Mouse (Mus musculus) small intestine, adult 2 months (tissue): ENCODE data around the gene Cdh22. TPM values are rescaled to one million over a fixed set of nuclear protein-coding genes. Genes with fewer than 3 reads are reported as not detected.

Experiments
- H3K27ac ChIP-seq: fragments of 200-500 bp; 2 replicates; pipeline ENCODE4 v1.5.1; 2012; ENCODE audit warnings: low read depth, low read length, control low read depth, inconsistent platforms; ENCODE audit not compliant: insufficient read depth
- H3K27me3 ChIP-seq: fragments of 200-500 bp; 2 replicates; pipeline ENCODE4 v1.6.1; 2012; ENCODE audit warnings: mild to moderate bottlenecking, moderate library complexity, low read length, inconsistent platforms; ENCODE audit not compliant: control insufficient read depth, insufficient read depth
- H3K36me3 ChIP-seq: fragments of 200-500 bp; 2 replicates; pipeline ENCODE4 v1.6.1; 2012; ENCODE audit warnings: mild to moderate bottlenecking, low read length, control low read depth, inconsistent platforms; ENCODE audit not compliant: control insufficient read depth, insufficient read depth
- H3K4me1 ChIP-seq: fragments of 200-500 bp; 2 replicates; pipeline ENCODE4 v1.6.1; 2012; ENCODE audit warnings: low read length, inconsistent platforms, mixed read lengths; ENCODE audit not compliant: control insufficient read depth, insufficient read depth, insufficient read length
- H3K4me3 ChIP-seq: fragments of 200-500 bp; 2 replicates; pipeline ENCODE4 v1.5.1; 2012; ENCODE audit warnings: low read depth, mild to moderate bottlenecking, control low read depth, inconsistent platforms, low read length, moderate library complexity
- CTCF ChIP-seq: fragments of 200-500 bp; IDR thresholded peaks from 2 replicates; pipeline ENCODE4 v1.5.1; 2012; ENCODE audit warnings: low read depth, mild to moderate bottlenecking, control low read depth, inconsistent platforms, low read length, moderate library complexity, mixed read lengths; ENCODE audit not compliant: insufficient replicate concordance, insufficient read length; ENCODE audit errors: extremely low read depth
- POLR2A ChIP-seq: fragments of 200-500 bp; IDR thresholded peaks from 2 replicates; pipeline ENCODE4 v1.6.1; 2012; ENCODE audit warnings: low read depth, mild to moderate bottlenecking, control low read depth, inconsistent platforms, low read length, moderate library complexity
- WGBS: fragments of 180-500 bp; shearing (Covaris S2); methylation state at CpG from one replicate; pipeline ENCODE4 v1.1.7; 2018; 5-methylcytosine and 5-hydroxymethylcytosine counted together
- polyA plus RNA-seq: library from polyadenylated mRNA; depleted of rRNA; stranded (reverse); fragments of >200 nt; gene quantifications from 2 replicates; pipeline ENCODE4 v1.2.3, GENCODE M21; 2012

Gene Cdh22
- polyA plus RNA-seq, 1 experiment: 0.42 TPM

GRCm38 (mm10) chr2:165259859-165260258 is 25.2 kb upstream of the Cdh22 start:
- Histone ChIP-seq H3K36me3 (no peaks in the 10 kb centered on the region), H3K27me3 (no peaks in the 10 kb centered on the region; the same call in 1 of the 2 replicates), H3K4me1 (no peaks in the 10 kb centered on the region), H3K4me3 (no peak overlapping the region), H3K27ac (no peak overlapping the region)
- no peak for TF ChIP-seq CTCF
- no peak for TF ChIP-seq POLR2A
- 78% methylated on average over 8 of the region's 8 CpGs for WGBS

- Histone ChIP-seq H3K27ac (no peak overlapping the region), H3K4me3 (no peak overlapping the region), H3K27me3 (no peaks in the 10 kb centered on the region; the same call in 1 of the 2 replicates), H3K4me1 (no peaks in the 10 kb centered on the region), H3K36me3 (no peaks in the 10 kb centered on the region)
- 53% methylated on average over 6 of the region's 6 CpGs for WGBS
- TF ChIP-seq CTCF (no peak), POLR2A (no peak)
These were observed 23.7 kb upstream of the Cdh22 start for GRCm38 (mm10) chr2:165258321-165258720.

DNA sequence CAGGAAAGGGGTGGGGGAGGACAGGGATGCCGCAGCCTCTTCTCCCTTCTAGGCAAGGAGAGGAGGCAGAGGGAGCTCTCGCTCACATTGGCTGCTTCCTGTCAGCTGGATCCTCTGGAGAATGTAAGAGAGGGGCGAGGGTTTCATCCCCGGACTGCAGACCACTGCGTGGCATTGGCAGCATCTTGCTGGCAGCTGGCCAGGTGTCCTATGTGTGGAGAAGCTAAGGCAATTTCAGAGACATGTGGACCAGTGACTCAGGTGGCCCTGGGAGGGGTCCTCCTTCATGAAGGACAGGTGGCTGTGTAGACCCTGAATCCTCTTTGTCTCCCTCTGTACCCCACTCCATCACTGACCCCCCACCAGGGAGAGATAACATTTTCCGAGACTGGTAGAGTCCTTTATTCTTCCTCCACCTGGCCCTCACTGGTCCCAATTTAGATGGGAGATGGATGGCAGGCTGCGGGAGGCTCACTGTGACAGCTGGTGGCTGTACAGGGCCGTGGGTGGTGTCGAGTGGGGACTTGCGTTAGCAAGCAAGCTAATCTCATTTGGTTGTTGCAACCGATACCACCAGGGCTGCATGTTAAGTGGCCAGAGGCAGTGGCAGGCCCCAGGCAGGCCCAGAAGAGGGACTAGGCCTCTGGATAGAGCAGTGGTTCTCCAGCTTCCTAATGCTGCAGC is 22.6 kb upstream of the Cdh22 start:
- H3K4me3 ChIP-seq: no peak overlapping the region
- H3K27me3 ChIP-seq: no peaks in the 10 kb centered on the region; the same call in 1 of the 2 replicates
- no peaks in the 10 kb centered on the region for H3K4me1 ChIP-seq
- no peak overlapping the region for H3K27ac ChIP-seq
- WGBS: 49% methylated on average over 11 of the region's 11 CpGs
- TF ChIP-seq CTCF (no peak), POLR2A (no peak)
- H3K36me3 ChIP-seq: no peaks in the 10 kb centered on the region

DNA sequence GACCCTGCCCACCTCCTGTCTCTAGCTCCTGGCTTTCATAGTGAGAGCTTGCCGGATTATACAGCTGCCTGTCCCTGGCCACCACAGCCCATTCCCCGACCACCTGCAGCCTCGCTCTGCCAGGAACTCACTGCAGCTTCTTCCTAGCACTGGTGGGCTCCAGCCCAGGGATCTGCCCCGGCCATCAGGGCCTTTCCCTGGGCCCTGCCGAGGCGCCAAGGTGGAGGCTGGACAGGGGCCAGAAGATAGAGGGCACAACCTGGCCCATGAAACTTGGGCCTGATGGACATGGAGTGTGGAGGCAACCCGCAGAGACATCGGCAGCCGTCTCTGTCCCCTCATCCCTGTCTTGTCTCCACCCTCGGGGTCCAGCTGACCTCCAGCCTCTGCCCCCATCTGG is 21.6 kb upstream of the Cdh22 start:
- no peaks in the 10 kb centered on the region for H3K36me3 ChIP-seq
- no peak overlapping the region for H3K4me3 ChIP-seq
- H3K27ac ChIP-seq: no peak overlapping the region
- 65% methylated on average over 10 of the region's 10 CpGs for WGBS
- H3K27me3 ChIP-seq: no peaks in the 10 kb centered on the region; the same call in 1 of the 2 replicates
- H3K4me1 ChIP-seq: no peaks in the 10 kb centered on the region
- no peak for TF ChIP-seq CTCF
- no peak for TF ChIP-seq POLR2A

GRCm38 (mm10) chr2:165253867-165254266 is 19.2 kb upstream of the Cdh22 start:
- H3K4me1 ChIP-seq: no peaks in the 10 kb centered on the region
- H3K36me3 ChIP-seq: no peaks in the 10 kb centered on the region
- 24% methylated on average over 10 of the region's 10 CpGs for WGBS
- H3K27ac ChIP-seq: no peak overlapping the region
- no peak overlapping the region for H3K4me3 ChIP-seq
- TF ChIP-seq CTCF (no peak), POLR2A (no peak)
- H3K27me3 ChIP-seq: no peaks in the 10 kb centered on the region; the same call in 1 of the 2 replicates

- TF ChIP-seq POLR2A (no peak), CTCF (no peak)
- Histone ChIP-seq H3K36me3 (no peaks in the 10 kb centered on the region), H3K27me3 (no peaks in the 10 kb centered on the region; the same call in 1 of the 2 replicates), H3K27ac (no peak overlapping the region), H3K4me1 (no peaks in the 10 kb centered on the region), H3K4me3 (no peak overlapping the region)
- WGBS: 71% methylated on average over 8 of the region's 8 CpGs
These were observed 18.6 kb upstream of the Cdh22 start for GRCm38 (mm10) chr2:165253269-165253668.

DNA sequence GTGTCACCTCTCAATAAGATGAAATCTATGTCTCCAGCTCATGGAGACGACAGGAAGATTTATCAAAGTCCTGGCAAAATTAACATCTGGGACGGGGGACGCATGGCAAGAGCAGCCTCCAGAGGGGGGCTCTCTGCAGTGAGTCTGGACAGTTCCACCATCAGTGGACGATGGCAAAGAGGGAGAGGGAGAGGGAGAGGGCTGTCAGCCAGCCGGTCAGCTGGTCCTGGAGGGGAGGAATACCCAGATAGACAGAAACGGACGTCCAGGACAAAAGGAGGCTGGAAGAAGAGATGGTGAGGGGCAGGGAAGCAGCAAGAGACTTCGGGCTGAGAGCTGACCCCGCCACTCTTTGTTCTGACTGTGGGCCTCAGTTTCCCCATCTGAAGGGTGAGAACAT is 18.1 kb upstream of the Cdh22 start:
- Histone ChIP-seq H3K27me3 (no peaks in the 10 kb centered on the region; the same call in 1 of the 2 replicates), H3K4me1 (no peaks in the 10 kb centered on the region), H3K4me3 (no peak overlapping the region), H3K36me3 (no peaks in the 10 kb centered on the region), H3K27ac (no peak overlapping the region)
- TF ChIP-seq POLR2A (no peak), CTCF (no peak)
- 60% methylated on average over 9 of the region's 9 CpGs for WGBS
